Mouse (Mus musculus) midbrain, embryonic 10.5 days (tissue): ENCODE measurements at regions not wholly inside any gene's neighbourhood (a gene's known extent, or its start where the extent isn't known, plus 50 kb on each side); places are given as distances from the start of the nearest gene placed in this dataset.
A peak's percentile ranks its signal among the peaks of the same experiment; 100 is the strongest.

Experiments
- DNase-seq: peaks from one replicate; pipeline ENCODE4 v3.0.0-alpha.2; 2017; ENCODE audit warnings: low spot score
- H3K27ac ChIP-seq: fragments of 300-500 bp; sonication (generic); replicated peaks from 2 replicates; pipeline ENCODE4 v1.5.1; 2016; ENCODE audit warnings: mild to moderate bottlenecking
- H3K27me3 ChIP-seq: fragments of 300-500 bp; sonication (generic); 2 replicates; pipeline ENCODE4 v1.6.1; 2016; ENCODE audit warnings: low read depth, mild to moderate bottlenecking; ENCODE audit not compliant: poor library complexity, severe bottlenecking
- H3K36me3 ChIP-seq: fragments of 300-500 bp; sonication (generic); 2 replicates; pipeline ENCODE4 v1.6.1; 2016; ENCODE audit warnings: mild to moderate bottlenecking, moderate library complexity
- H3K4me1 ChIP-seq: fragments of 300-500 bp; sonication (generic); 2 replicates; pipeline ENCODE4 v1.6.1; 2016
- H3K4me3 ChIP-seq: fragments of 300-500 bp; sonication (generic); 2 replicates; pipeline ENCODE4 v1.5.1; 2016; ENCODE audit warnings: mild to moderate bottlenecking, moderate library complexity
- H3K9me3 ChIP-seq: fragments of 300-500 bp; sonication (generic); replicated peaks from 2 replicates; pipeline ENCODE4 v1.6.1; 2016; ENCODE audit warnings: mild to moderate bottlenecking
- WGBS: fragments of 180-500 bp; shearing (Covaris S2); methylation state at CpG from one replicate; pipeline ENCODE4 v1.1.7; 2016; 5-methylcytosine and 5-hydroxymethylcytosine counted together

GRCm38 (mm10) chr1:73618551-73619170, 505.6 kb downstream of the Tns1 start:
- DNase-seq: peak; percentile 41
- H3K4me1 ChIP-seq: 0 out of 2 replicates have a peak, but pooled peaks cover 6% of the 10 kb centered on the region
- no peaks in the 10 kb centered on the region for H3K27me3 ChIP-seq
- 0 out of 2 replicates have a peak overlapping the region, but pooled peaks have one; percentile 42 for H3K27ac ChIP-seq
- no peak overlapping the region for H3K4me3 ChIP-seq
- no peaks in the 10 kb centered on the region for H3K36me3 ChIP-seq
- no peaks in the 10 kb centered on the region for H3K9me3 ChIP-seq
- WGBS: 49% methylated on average over 4 of the region's 4 CpGs

GRCm38 (mm10) chr1:73593653-73594385, 530.4 kb downstream of the Tns1 start:
- no peaks in the 10 kb centered on the region; the same call in 1 of the 2 replicates for H3K9me3 ChIP-seq
- 0 out of 2 replicates have a peak, but pooled peaks cover 2% of the 10 kb centered on the region for H3K4me1 ChIP-seq
- 89% methylated on average over 9 of the region's 9 CpGs for WGBS
- DNase-seq: no peak
- H3K36me3 ChIP-seq: no peaks in the 10 kb centered on the region
- H3K27ac ChIP-seq: no peak overlapping the region
- H3K27me3 ChIP-seq: no peaks in the 10 kb centered on the region
- H3K4me3 ChIP-seq: no peak overlapping the region

GRCm38 (mm10) chr1:73591342-73592099, 532.7 kb downstream of the Tns1 start:
- DNase-seq: no peak
- H3K36me3 ChIP-seq: no peaks in the 10 kb centered on the region
- no peak overlapping the region for H3K27ac ChIP-seq
- no peak overlapping the region for H3K4me3 ChIP-seq
- no peaks in the 10 kb centered on the region for H3K27me3 ChIP-seq
- H3K9me3 ChIP-seq: no peaks in the 10 kb centered on the region
- 76% methylated on average over 9 of the region's 9 CpGs for WGBS
- H3K4me1 ChIP-seq: 0 out of 2 replicates have a peak, but pooled peaks cover 2% of the 10 kb centered on the region

- no peak for DNase-seq
- Histone ChIP-seq H3K4me3 (no peak overlapping the region), H3K9me3 (no peaks in the 10 kb centered on the region), H3K4me1 (no peaks in the 10 kb centered on the region), H3K27ac (no peak overlapping the region), H3K27me3 (no peaks in the 10 kb centered on the region), H3K36me3 (no peaks in the 10 kb centered on the region)
- 92% methylated on average over 3 of the region's 3 CpGs for WGBS
Observed at GRCm38 (mm10) chr1:73579680-73580079, 544.6 kb downstream of the Tns1 start.

- H3K27ac ChIP-seq: no peak overlapping the region
- H3K9me3 ChIP-seq: no peaks in the 10 kb centered on the region
- no peak for DNase-seq
- H3K36me3 ChIP-seq: no peaks in the 10 kb centered on the region
- H3K4me1 ChIP-seq: no peaks in the 10 kb centered on the region
- 96% methylated on average over 1 of the region's 1 CpGs for WGBS
- H3K4me3 ChIP-seq: no peak overlapping the region
- no peaks in the 10 kb centered on the region for H3K27me3 ChIP-seq
Observed at GRCm38 (mm10) chr1:73577019-73577418, 547.2 kb downstream of the Tns1 start.

- Histone ChIP-seq H3K9me3 (no peaks in the 10 kb centered on the region), H3K4me3 (no peak overlapping the region), H3K27me3 (no peaks in the 10 kb centered on the region), H3K4me1 (no peaks in the 10 kb centered on the region), H3K27ac (no peak overlapping the region), H3K36me3 (no peaks in the 10 kb centered on the region)
- 69% methylated on average over 1 of the region's 1 CpGs for WGBS
- DNase-seq: no peak
Observed at GRCm38 (mm10) chr1:73575694-73576093, 548.6 kb downstream of the Tns1 start.

- Histone ChIP-seq H3K4me1 (no peaks in the 10 kb centered on the region), H3K27ac (no peak overlapping the region), H3K27me3 (no peaks in the 10 kb centered on the region), H3K36me3 (no peaks in the 10 kb centered on the region), H3K9me3 (no peaks in the 10 kb centered on the region), H3K4me3 (no peak overlapping the region)
- 92% methylated on average over 3 of the region's 3 CpGs for WGBS
- DNase-seq: no peak
Observed at GRCm38 (mm10) chr1:73570944-73571343, 553.3 kb downstream of the Tns1 start.

GRCm38 (mm10) chr1:73566770-73567169, 551.1 kb upstream of the Tnp1 start:
- Histone ChIP-seq H3K4me1 (no peaks in the 10 kb centered on the region), H3K27ac (no peak overlapping the region), H3K27me3 (no peaks in the 10 kb centered on the region), H3K4me3 (no peak overlapping the region), H3K9me3 (peaks cover 9% of the 10 kb centered on the region), H3K36me3 (no peaks in the 10 kb centered on the region)
- WGBS: 91% methylated on average over 3 of the region's 3 CpGs
- no peak for DNase-seq

- H3K4me3 ChIP-seq: no peak overlapping the region
- no peaks in the 10 kb centered on the region for H3K27me3 ChIP-seq
- 95% methylated on average over 1 of the region's 1 CpGs for WGBS
- no peak overlapping the region for H3K27ac ChIP-seq
- DNase-seq: no peak
- H3K4me1 ChIP-seq: no peaks in the 10 kb centered on the region
- peaks cover 9% of the 10 kb centered on the region for H3K9me3 ChIP-seq
- H3K36me3 ChIP-seq: no peaks in the 10 kb centered on the region
Observed at GRCm38 (mm10) chr1:73560594-73560993, 544.9 kb upstream of the Tnp1 start.

- no peak for DNase-seq
- Histone ChIP-seq H3K36me3 (no peaks in the 10 kb centered on the region), H3K27me3 (no peaks in the 10 kb centered on the region), H3K27ac (no peak overlapping the region), H3K4me3 (no peak overlapping the region), H3K4me1 (peaks cover 4% of the 10 kb centered on the region; the same call in 1 of the 2 replicates), H3K9me3 (no peaks in the 10 kb centered on the region)
- WGBS: 86% methylated on average over 3 of the region's 3 CpGs
Observed at GRCm38 (mm10) chr1:73547877-73548276, 532.2 kb upstream of the Tnp1 start.

GRCm38 (mm10) chr1:73545401-73545800, 529.7 kb upstream of the Tnp1 start:
- 61% methylated on average over 6 of the region's 6 CpGs for WGBS
- Histone ChIP-seq H3K27ac (no peak overlapping the region), H3K36me3 (no peaks in the 10 kb centered on the region), H3K4me3 (no peak overlapping the region), H3K27me3 (no peaks in the 10 kb centered on the region), H3K9me3 (no peaks in the 10 kb centered on the region), H3K4me1 (peaks cover 8% of the 10 kb centered on the region; the same call in 1 of the 2 replicates)
- no peak for DNase-seq

GRCm38 (mm10) chr1:73541371-73541770, 525.7 kb upstream of the Tnp1 start:
- Histone ChIP-seq H3K27ac (no peak overlapping the region), H3K36me3 (no peaks in the 10 kb centered on the region), H3K4me3 (no peak overlapping the region), H3K27me3 (no peaks in the 10 kb centered on the region), H3K4me1 (peaks cover 8% of the 10 kb centered on the region; the same call in 1 of the 2 replicates), H3K9me3 (no peaks in the 10 kb centered on the region)
- no peak for DNase-seq
- WGBS: 48% methylated on average over 5 of the region's 5 CpGs
